Mouse (Mus musculus) right cerebral cortex, adult 18-20 months (tissue): ENCODE data around the gene Nfkbid.
"Not testable (repeated sequence)": the region's sequence is repeated elsewhere in the genome, so short reads cannot be mapped to it uniquely, and the experiment has no call there.

Source experiments
- DNase-seq: peaks from one replicate; pipeline ENCODE4 v3.0.0; 2022; ENCODE audit warnings: mixed read lengths

The Nfkbid gene

GRCm38 (mm10) chr7:30472411-30472810 lies 50.9 kb downstream of the Nfkbid start:
- no peak for DNase-seq

- no peak for DNase-seq
Measured at GRCm38 (mm10) chr7:30474999-30475398, 53.5 kb downstream of the Nfkbid start.

GRCm38 (mm10) chr7:30476136-30476535 lies 54.6 kb downstream of the Nfkbid start:
- DNase-seq, result not testable (repeated sequence)

GRCm38 (mm10) chr7:30477415-30478381 lies 56.2 kb downstream of the Nfkbid start:
- peak; percentile 72 for DNase-seq
